Comparison of ENCODE assay signal across 23 mouse cellular contexts in genomic region chr6:87287251-87287650, GRCm38 (mm10).
"Had no signal": no experiment of that assay in that cellular context is flagged by ENCODE, and none has a peak within 500 bp of the region (broad histone marks: within the 10 kb centered on the region; RNA-seq: fewer than 3 reads in every experiment).

No protein-coding gene starts in this region.

- H3K36me3 ChIP-seq: heart, embryonic 15.5 days; hindbrain, embryonic 15.5 days had no signal

- H3K4me3 ChIP-seq: heart, adult 2 months; heart, embryonic 13.5 days; heart, embryonic 15.5 days; hindbrain, embryonic 13.5 days; hindbrain, embryonic 15.5 days; limb, embryonic 13.5 days; limb, embryonic 15.5 days had no signal

- H3K27ac ChIP-seq: heart, adult 2 months; heart, embryonic 13.5 days; heart, embryonic 15.5 days; hindbrain, embryonic 13.5 days; hindbrain, embryonic 15.5 days; hindbrain, postnatal 0 days; limb, embryonic 13.5 days; limb, embryonic 15.5 days had no signal

- ATAC-seq: forebrain, postnatal 0 days; hindbrain, postnatal 0 days; intestine, embryonic 16.5 days had no signal

- H3K27me3 ChIP-seq: heart, embryonic 13.5 days; heart, embryonic 15.5 days; hindbrain, embryonic 13.5 days; hindbrain, embryonic 15.5 days; limb, embryonic 13.5 days; limb, embryonic 15.5 days had no signal

- H3K4me2 ChIP-seq: heart, embryonic 11.5 days; heart, embryonic 13.5 days; heart, embryonic 15.5 days; hindbrain, embryonic 13.5 days; hindbrain, embryonic 15.5 days; limb, embryonic 13.5 days; limb, embryonic 15.5 days had no signal

- DNase-seq: forebrain, postnatal 0 days; gastrocnemius, postnatal 14 days; gastrocnemius, postnatal 36 days; heart, adult 11 months; heart, adult 2 months; heart, postnatal 14 days; heart, postnatal 36 days; kidney, adult 11 months; kidney, adult 2 months; kidney, postnatal 14 days; kidney, postnatal 36 days; layer of hippocampus, adult 9-11 months; layer of hippocampus, postnatal 36 days; left cerebral cortex, postnatal 4 days had no signal

- H3K9ac ChIP-seq: forebrain, postnatal 0 days; heart, embryonic 13.5 days; heart, embryonic 15.5 days; hindbrain, embryonic 13.5 days; hindbrain, embryonic 15.5 days; limb, embryonic 13.5 days; limb, embryonic 15.5 days had no signal

- H3K9me3 ChIP-seq: heart, embryonic 15.5 days; limb, embryonic 13.5 days; limb, embryonic 15.5 days had no signal
